Mouse (Mus musculus) cortical plate, adult 2 months (tissue): Measurements from ENCODE around the gene Elovl4. TPM values are rescaled to one million over a fixed set of nuclear protein-coding genes. Genes with fewer than 3 reads are reported as not detected.
A peak's percentile ranks its signal among the peaks of the same experiment; 100 is the strongest.

Source experiments
- H3K27ac ChIP-seq: fragments of 200-500 bp; 2 replicates; pipeline ENCODE4 v1.5.1; 2012; ENCODE audit warnings: low read length, control low read depth, inconsistent platforms; ENCODE audit not compliant: insufficient read depth
- H3K4me1 ChIP-seq: fragments of 200-500 bp; 2 replicates; pipeline ENCODE4 v1.6.1; 2011; ENCODE audit warnings: low read length; ENCODE audit not compliant: control insufficient read depth, insufficient read depth
- H3K4me3 ChIP-seq: fragments of 200-500 bp; 2 replicates; pipeline ENCODE4 v1.5.1; 2011; ENCODE audit warnings: mild to moderate bottlenecking, low read length, control low read depth; ENCODE audit not compliant: insufficient read depth
- CTCF ChIP-seq: fragments of 200-500 bp; IDR thresholded peaks from 2 replicates; pipeline ENCODE4 v1.5.1; 2011; ENCODE audit warnings: mild to moderate bottlenecking, control low read depth, low read length; ENCODE audit not compliant: insufficient read depth; ENCODE audit errors: extremely low read depth
- POLR2A ChIP-seq: fragments of 200-500 bp; IDR thresholded peaks from 2 replicates; pipeline ENCODE4 v1.6.1; 2011; ENCODE audit warnings: mild to moderate bottlenecking, low read length, control low read depth; ENCODE audit not compliant: insufficient read depth; ENCODE audit errors: extremely low read depth
- polyA plus RNA-seq: library from polyadenylated mRNA; depleted of rRNA; stranded (reverse); fragments of >200 nt; gene quantifications from 2 replicates; pipeline ENCODE4 v1.2.3, GENCODE M21; 2012; rRNA removed

The Elovl4 gene
- polyA plus RNA-seq, 1 experiment: 32.0 TPM

DNA sequence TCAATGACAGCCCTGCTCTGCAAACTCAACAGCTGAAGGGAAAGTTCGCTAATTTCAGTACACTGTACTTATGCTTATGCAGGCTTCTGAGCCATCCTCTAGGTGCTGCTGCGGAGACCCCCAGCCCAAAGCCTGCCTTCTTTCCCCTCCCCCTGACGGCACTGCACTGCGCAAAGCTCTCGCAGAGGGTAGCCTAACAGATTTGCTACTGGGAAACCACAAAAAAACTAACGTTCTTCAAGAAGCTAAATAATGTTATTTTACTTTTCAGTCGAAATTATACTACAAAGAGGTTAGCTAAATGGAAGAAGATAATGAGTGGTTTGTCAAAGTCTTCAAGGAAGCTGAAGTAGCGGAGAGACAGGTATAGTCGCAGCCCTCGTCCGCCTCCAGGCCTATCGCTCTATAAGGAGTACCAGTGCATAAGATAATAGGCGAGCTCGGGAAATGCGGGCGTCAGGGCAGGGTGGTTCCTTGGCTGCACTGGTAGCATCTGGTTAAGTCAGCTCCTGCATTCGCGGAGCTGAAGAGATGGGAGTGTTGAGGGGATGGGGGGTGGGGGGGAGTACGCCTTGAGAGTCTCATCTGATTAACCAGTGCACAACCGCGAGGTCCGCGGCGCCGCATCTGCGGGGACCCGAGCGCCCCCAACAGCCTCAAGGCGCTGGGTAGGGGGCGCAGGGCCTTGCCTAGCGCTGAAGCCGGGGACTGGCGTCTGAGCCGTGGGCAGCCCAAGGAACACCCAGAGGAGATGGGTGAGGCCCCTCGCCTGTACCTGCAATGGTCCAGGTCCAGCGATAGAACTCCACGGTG is 707 bp downstream of the Elovl4 start:
- H3K4me3 ChIP-seq: peak overlapping the region; percentile 85
- H3K4me1 ChIP-seq: peaks cover 6% of the 10 kb centered on the region; the same call in 1 of the 2 replicates
- TF ChIP-seq CTCF (no peak), POLR2A (no peak)
- H3K27ac ChIP-seq: peak overlapping the region; percentile 84

DNA sequence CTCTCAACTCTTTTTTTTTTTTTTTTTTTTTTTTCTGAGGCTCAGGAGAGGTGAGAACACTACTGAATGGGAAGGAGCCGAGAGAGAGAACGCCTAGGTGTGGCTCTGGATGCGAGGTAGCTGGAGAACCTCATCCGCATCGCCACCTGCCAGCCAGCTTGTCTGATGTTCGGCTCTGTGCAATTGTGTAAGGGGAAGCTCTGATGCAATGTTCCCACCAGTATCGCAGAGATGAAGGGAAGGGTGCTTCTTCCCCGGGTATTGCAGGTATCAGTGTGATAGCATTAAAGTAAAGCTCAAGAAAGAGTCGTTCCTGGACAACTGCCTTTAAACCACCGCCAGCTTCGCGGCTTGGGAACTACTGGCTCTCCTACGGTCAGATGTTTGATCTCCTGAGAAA is 1.7 kb downstream of the Elovl4 start:
- H3K4me1 ChIP-seq: peaks cover 6% of the 10 kb centered on the region; the same call in 1 of the 2 replicates
- no peak for TF ChIP-seq CTCF
- peak overlapping the region; percentile 85 for H3K4me3 ChIP-seq
- H3K27ac ChIP-seq: no peak overlapping the region

DNA sequence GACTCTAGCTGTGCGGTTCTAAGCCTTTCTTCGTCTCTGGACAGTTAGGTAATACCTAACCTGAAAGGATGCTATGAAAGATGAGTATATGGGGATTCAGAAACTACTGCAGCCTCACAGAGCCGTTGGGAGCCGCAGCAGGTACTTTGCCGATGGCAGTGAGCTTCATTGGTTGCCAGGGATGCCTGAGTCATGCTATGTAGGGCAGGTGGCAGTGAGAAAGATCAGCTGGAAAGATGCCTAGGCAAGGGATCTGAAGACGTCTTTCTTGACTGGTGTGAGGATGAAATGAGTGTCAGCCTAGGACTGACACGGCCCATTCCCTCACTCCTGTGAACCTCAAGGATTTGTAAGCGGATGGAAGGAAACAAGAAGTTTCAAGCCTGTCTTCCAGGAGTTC is 8.2 kb downstream of the Elovl4 start:
- H3K4me3 ChIP-seq: no peak overlapping the region
- peaks cover 11% of the 10 kb centered on the region; the same call in 1 of the 2 replicates for H3K4me1 ChIP-seq
- H3K27ac ChIP-seq: no peak overlapping the region
- no peak for TF ChIP-seq CTCF
- TF ChIP-seq POLR2A: no peak

GRCm38 (mm10) chr9:83796875-83797274 is 9.2 kb downstream of the Elovl4 start:
- H3K4me1 ChIP-seq: peaks cover 6% of the 10 kb centered on the region; the same call in 1 of the 2 replicates
- H3K27ac ChIP-seq: no peak overlapping the region
- no peak for TF ChIP-seq POLR2A
- no peak for TF ChIP-seq CTCF
- H3K4me3 ChIP-seq: no peak overlapping the region

DNA sequence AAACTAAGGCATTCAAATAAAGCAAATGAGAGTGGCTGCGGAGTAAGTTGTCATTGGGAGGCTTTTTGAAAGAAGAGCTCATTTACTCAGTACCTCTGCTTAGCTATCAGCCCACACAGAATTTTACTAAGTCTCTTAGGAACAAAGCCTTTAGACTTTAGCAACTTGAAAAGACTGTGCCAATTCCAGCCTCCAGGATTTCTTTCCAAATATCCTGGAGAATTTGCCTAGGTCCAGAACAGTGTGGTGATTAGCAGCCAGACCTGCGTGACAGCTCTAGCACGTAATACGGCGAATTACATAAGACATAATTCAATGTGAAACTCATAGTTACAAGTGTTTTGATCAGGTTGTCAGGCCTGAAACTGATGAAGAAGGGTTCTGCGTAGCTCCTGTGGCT is 16.8 kb downstream of the Elovl4 start:
- 0 out of 2 replicates have a peak, but pooled peaks cover 1% of the 10 kb centered on the region for H3K4me1 ChIP-seq
- H3K4me3 ChIP-seq: no peak overlapping the region
- TF ChIP-seq POLR2A (no peak), CTCF (no peak)
- no peak overlapping the region for H3K27ac ChIP-seq

DNA sequence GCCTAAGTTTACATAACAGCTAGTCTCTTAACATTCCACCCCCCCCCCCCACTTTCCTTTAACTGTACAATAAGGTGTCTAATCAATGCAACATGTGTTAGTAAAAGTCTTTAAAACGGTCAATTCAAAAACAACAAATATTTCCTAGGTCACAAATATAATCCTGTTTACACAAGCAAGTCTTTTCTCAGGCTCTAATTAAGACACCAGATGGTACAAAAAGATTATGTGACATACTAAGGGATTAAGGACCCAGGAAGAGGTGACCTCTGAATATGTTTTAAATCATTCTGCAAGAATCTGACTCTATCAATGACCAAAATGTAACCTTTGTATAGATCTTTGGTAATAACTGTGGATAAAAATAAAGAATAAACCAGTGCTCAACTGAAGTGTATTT is 20.6 kb downstream of the Elovl4 start:
- Histone ChIP-seq H3K27ac (no peak overlapping the region), H3K4me3 (no peak overlapping the region), H3K4me1 (0 out of 2 replicates have a peak, but pooled peaks cover 1% of the 10 kb centered on the region)
- no peak for TF ChIP-seq POLR2A
- no peak for TF ChIP-seq CTCF

GRCm38 (mm10) chr9:83778317-83778960 is 27.6 kb downstream of the Elovl4 start:
- Histone ChIP-seq H3K4me1 (no peaks in the 10 kb centered on the region), H3K4me3 (no peak overlapping the region), H3K27ac (no peak overlapping the region)
- TF ChIP-seq CTCF: no peak
- no peak for TF ChIP-seq POLR2A

DNA sequence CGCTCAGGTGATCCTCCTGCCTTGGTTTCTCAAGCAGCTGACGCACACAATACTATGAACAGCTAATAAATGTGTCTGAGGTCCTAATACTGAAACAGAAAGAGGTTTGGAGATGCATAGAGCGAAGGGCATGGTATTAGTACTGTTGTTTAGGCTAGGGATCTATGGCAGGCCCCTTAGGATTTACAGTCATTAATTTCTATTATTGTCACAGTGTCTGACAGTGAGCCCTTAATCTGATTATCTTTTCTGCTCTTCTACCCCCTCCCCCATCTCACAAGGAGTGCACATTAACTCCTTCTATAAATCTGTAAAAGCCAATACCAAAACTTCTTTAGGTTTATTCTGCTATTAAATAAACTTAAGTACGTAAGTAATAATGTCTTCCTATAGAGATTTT is 44.8 kb downstream of the Elovl4 start:
- H3K27ac ChIP-seq: no peak overlapping the region
- no peaks in the 10 kb centered on the region for H3K4me1 ChIP-seq
- TF ChIP-seq POLR2A: no peak
- TF ChIP-seq CTCF: no peak
- no peak overlapping the region for H3K4me3 ChIP-seq

- H3K27ac ChIP-seq: no peak overlapping the region
- H3K4me3 ChIP-seq: no peak overlapping the region
- no peaks in the 10 kb centered on the region for H3K4me1 ChIP-seq
- TF ChIP-seq CTCF: no peak
- no peak for TF ChIP-seq POLR2A
Measured at GRCm38 (mm10) chr9:83731877-83732276, 74.2 kb downstream of the Elovl4 start.

GRCm38 (mm10) chr9:83730836-83731235 is 75.2 kb downstream of the Elovl4 start:
- no peak overlapping the region for H3K27ac ChIP-seq
- no peaks in the 10 kb centered on the region for H3K4me1 ChIP-seq
- H3K4me3 ChIP-seq: no peak overlapping the region
- no peak for TF ChIP-seq CTCF
- no peak for TF ChIP-seq POLR2A

Other genes with a start within 250 kb of the Elovl4 start
- gene Ttk, start 28.4 kb upstream of the Elovl4 start, polyA plus RNA-seq: 0.34 and 0.35 TPM in 2 replicates
- gene Bckdhb, start 118.9 kb upstream of the Elovl4 start, polyA plus RNA-seq: 35.5 and 38.4 TPM in 2 replicates